Mouse (Mus musculus) ES-E14 (cell line): ENCODE results near the gene Itpr2. TPM values are rescaled to one million over a fixed set of nuclear protein-coding genes. Genes with fewer than 3 reads are reported as not detected.

Experiments used
- DNase-seq: peaks from one replicate; pipeline ENCODE4 v3.0.0-alpha.2; 2013; ENCODE audit warnings: low read depth, low spot score
- H3K27ac ChIP-seq: 2 replicates; pipeline ENCODE4 v1.5.1; 2012; ENCODE audit warnings: low read depth, mild to moderate bottlenecking, low read length, moderate library complexity, mixed read lengths; ENCODE audit not compliant: poor library complexity, insufficient read depth, severe bottlenecking
- H3K36me3 ChIP-seq: 2 replicates; pipeline ENCODE4 v1.6.1; 2012; ENCODE audit warnings: mild to moderate bottlenecking, low read length, moderate library complexity, mixed read lengths; ENCODE audit not compliant: control insufficient read depth, poor library complexity, insufficient read depth, severe bottlenecking
- H3K4me1 ChIP-seq, 2 experiments: fragments of 150-350 bp in 1 of 2; sonication (generic) in 1 of 2; 2 replicates each; pipeline ENCODE4 v1.6.1; 2012; ENCODE audit warnings: low read length in 2 of 2, mild to moderate bottlenecking in 1 of 2, mixed read lengths in 1 of 2; ENCODE audit not compliant: control insufficient read depth in 2 of 2, insufficient read depth in 2 of 2, poor library complexity in 1 of 2
- H3K4me3 ChIP-seq, 2 experiments: fragments of 150-350 bp in 1 of 2; sonication (generic) in 1 of 2; 2 replicates each; pipeline ENCODE4 v1.5.1; 2012; ENCODE audit warnings: low read length in 2 of 2, low read depth in 1 of 2, mild to moderate bottlenecking in 1 of 2, mixed read lengths in 1 of 2; ENCODE audit not compliant: insufficient read depth in 1 of 2, poor library complexity in 1 of 2, severe bottlenecking in 1 of 2
- H3K9ac ChIP-seq: 2 replicates; pipeline ENCODE4 v1.6.1; 2012; ENCODE audit warnings: low read depth, mild to moderate bottlenecking, low read length, mixed read lengths; ENCODE audit not compliant: poor library complexity, insufficient read depth, severe bottlenecking
- H3K9me3 ChIP-seq: fragments of 150-350 bp; sonication (generic); 2 replicates; pipeline ENCODE4 v1.6.1; 2012; ENCODE audit warnings: low read depth, mild to moderate bottlenecking, low read length; ENCODE audit not compliant: control insufficient read depth, insufficient read depth
- CHD2 ChIP-seq: IDR thresholded peaks from 2 replicates; pipeline ENCODE4 v1.6.1; 2014; ENCODE audit warnings: mild to moderate bottlenecking, low read depth, low read length, inconsistent platforms
- HCFC1 ChIP-seq: IDR thresholded peaks from 2 replicates; pipeline ENCODE4 v1.6.1; 2012; ENCODE audit warnings: low read length, inconsistent platforms, borderline replicate concordance; ENCODE audit not compliant: insufficient read depth
- MAFK ChIP-seq: IDR thresholded peaks from 2 replicates; pipeline ENCODE4 v1.6.1; 2014; ENCODE audit warnings: mild to moderate bottlenecking, low read depth, low read length, inconsistent platforms; ENCODE audit not compliant: insufficient read depth
- ZC3H11A ChIP-seq: IDR thresholded peaks from 2 replicates; pipeline ENCODE4 v1.6.1; 2012; ENCODE audit warnings: low read depth, mild to moderate bottlenecking, inconsistent platforms, low read length, borderline replicate concordance
- ZNF384 ChIP-seq: IDR thresholded peaks from 2 replicates; pipeline ENCODE4 v1.6.1; 2012; ENCODE audit warnings: low read depth, low read length, inconsistent platforms
- in situ Hi-C, 2 experiments: fragments of 600-800 bp; cut with MboI; formaldehyde crosslinking; loops; one replicate each; pipeline ENCODE4 v1.15.1; 2025; ENCODE audit warnings: low sequenced_read_pairs in 2 of 2, inconsistent platforms in 1 of 2; ENCODE audit not compliant: unreplicated experiment in 2 of 2
- total RNA-seq: library from RNA; depleted of rRNA; stranded (reverse); fragments of 300-350 nt; gene quantifications from 2 replicates; pipeline ENCODE4 v1.2.3, GENCODE M21; 2012

Itpr2 gene
- total RNA-seq, 1 experiment: 1.5 TPM

DNA sequence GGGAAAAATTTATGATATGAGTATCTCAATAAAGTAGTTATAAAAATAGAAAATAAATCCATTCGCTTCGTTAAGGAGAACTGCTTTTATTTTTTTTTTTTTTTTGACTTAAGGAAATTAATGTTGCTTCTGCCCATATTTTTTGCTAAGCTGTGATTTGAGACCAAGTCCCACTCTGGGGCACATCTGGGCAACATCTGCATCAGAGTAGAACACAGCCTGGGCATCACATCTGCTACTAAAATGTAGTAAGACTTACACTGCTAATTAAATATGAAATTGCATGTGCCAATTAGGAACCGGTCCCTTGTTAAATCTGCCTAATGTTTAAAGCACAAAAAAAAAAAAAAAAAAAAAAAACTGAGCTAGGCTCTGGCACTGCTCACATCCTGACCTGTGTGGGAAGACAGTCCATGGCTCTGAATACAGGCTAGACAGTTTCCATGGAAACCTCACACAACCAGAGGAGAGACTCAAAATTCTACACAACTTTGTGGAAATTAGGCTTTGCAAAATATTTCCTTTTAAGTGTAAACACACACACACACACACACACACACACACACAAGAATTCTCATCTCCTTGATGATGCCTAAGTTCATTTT is 247.7 kb downstream of the Itpr2 start:
- Histone ChIP-seq H3K27ac (no peak overlapping the region), H3K36me3 (no peaks in the 10 kb centered on the region), H3K4me1 (0 out of 4 replicates have a peak, but pooled peaks cover 2% of the 10 kb centered on the region in 2 experiments), H3K9me3 (no peaks in the 10 kb centered on the region), H3K4me3 (no peak overlapping the region), H3K9ac (no peak overlapping the region)
- TF ChIP-seq ZC3H11A (no peak), MAFK (no peak), HCFC1 (no peak), ZNF384 (no peak), CHD2 (no peak)
- DNase-seq: no peak
- in situ Hi-C loops: no loop called here

DNA sequence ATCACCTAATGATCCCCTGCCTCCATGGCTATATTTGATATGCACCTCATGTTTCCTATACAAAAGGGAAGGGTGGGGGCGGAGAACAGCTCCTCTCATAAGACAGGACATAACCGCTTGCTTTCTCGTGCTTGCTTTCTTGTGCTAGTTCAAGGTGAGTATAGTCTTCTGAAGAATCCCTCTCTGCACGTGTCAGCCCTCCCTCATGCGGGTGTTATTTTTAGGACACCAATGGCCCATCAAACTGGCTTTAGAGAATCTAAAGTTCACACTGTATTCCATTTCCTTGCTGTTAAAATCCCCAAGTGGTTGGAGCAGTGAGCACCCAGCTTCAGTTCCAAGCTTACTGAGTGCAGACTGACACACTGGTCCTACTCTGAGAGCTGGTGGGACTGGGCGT is 252.9 kb downstream of the Itpr2 start:
- H3K36me3 ChIP-seq: no peaks in the 10 kb centered on the region
- TF ChIP-seq CHD2 (no peak), ZNF384 (no peak), MAFK (no peak), HCFC1 (no peak), ZC3H11A (no peak)
- H3K9me3 ChIP-seq: no peaks in the 10 kb centered on the region
- no peak overlapping the region for H3K4me3 ChIP-seq
- H3K27ac ChIP-seq: no peak overlapping the region
- H3K4me1 ChIP-seq: 0 out of 4 replicates have a peak, but pooled peaks cover 0 to 2% of the 10 kb centered on the region in 2 experiments
- in situ Hi-C loops: no loop called here
- H3K9ac ChIP-seq: no peak overlapping the region
- DNase-seq: no peak

DNA sequence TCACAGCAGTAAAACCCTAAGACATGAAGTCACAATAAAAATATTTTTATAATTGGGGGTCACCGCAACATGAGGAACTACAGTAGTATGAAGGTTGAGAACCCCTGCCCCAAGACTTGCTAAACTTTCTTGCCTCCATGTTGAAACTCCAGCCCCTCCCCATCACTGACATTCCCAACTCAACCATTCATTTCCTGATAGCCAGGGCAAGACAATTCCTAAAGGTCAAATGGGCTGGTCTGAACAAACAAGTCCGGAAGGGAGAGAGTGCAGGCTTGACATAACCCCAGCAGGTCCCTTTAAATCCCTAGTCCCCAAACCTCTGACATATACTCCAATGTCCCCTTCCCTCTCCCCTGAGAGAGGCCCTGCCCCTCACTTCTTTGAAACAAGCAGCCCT is 253.7 kb downstream of the Itpr2 start:
- in situ Hi-C loops: no loop called here
- Histone ChIP-seq H3K9me3 (no peaks in the 10 kb centered on the region), H3K4me1 (0 out of 4 replicates have a peak, but pooled peaks cover 0 to 2% of the 10 kb centered on the region in 2 experiments), H3K9ac (no peak overlapping the region), H3K27ac (no peak overlapping the region), H3K4me3 (no peak overlapping the region), H3K36me3 (no peaks in the 10 kb centered on the region)
- TF ChIP-seq CHD2: no peak
- no peak for TF ChIP-seq HCFC1
- TF ChIP-seq MAFK: no peak
- TF ChIP-seq ZNF384: no peak
- TF ChIP-seq ZC3H11A: 0 out of 2 replicates have a peak, but pooled peaks have one; percentile 7
- DNase-seq: no peak

DNA sequence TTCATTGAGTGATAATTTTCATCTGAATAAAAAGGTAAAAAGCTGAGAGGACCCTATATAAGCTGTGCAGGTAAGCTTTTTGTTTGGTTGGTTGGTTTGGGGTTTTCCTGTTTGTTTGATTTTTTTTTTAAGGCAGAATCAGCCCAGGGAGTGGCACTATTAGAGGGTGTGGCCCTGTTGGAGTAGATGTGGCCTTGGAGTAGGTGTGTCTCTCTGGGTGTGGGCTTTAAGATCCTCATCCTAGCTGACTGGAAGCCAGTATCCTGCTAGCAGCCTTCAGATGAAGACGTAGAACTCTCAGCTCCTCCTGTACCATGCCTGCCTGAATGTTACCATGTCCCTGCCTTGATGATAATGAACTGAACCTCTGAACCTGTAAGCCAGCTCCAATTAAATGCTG is 254.1 kb downstream of the Itpr2 start:
- H3K36me3 ChIP-seq: no peaks in the 10 kb centered on the region
- no peak overlapping the region for H3K4me3 ChIP-seq
- TF ChIP-seq ZC3H11A: no peak
- TF ChIP-seq ZNF384: no peak
- no peak for TF ChIP-seq CHD2
- TF ChIP-seq MAFK: no peak
- TF ChIP-seq HCFC1: no peak
- in situ Hi-C loops: no loop called here
- no peak for DNase-seq
- H3K9ac ChIP-seq: no peak overlapping the region
- no peaks in the 10 kb centered on the region for H3K9me3 ChIP-seq
- no peak overlapping the region for H3K27ac ChIP-seq
- H3K4me1 ChIP-seq: 0 out of 4 replicates have a peak, but pooled peaks cover 0 to 2% of the 10 kb centered on the region in 2 experiments

DNA sequence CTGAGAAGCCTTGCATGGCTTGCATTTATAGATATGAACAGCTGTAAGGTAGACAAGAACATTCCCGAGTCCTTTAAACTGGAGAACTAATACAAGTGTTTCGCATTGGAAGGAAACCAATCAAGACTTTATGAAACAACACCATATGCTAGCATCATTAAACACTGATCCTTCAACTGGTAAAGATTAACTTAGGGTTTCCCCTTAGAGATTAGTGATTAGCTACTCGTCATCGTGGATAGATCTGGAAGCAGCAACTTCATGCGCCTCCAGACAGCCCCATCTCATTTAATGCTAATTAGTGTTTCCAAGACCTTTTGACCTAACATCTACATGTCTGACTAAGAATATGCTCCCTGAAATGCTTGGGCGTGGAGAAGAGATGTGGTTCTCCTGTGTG is 255.7 kb downstream of the Itpr2 start:
- Histone ChIP-seq H3K4me1 (0 out of 4 replicates have a peak, but pooled peaks cover 0 to 2% of the 10 kb centered on the region in 2 experiments), H3K4me3 (no peak overlapping the region), H3K27ac (no peak overlapping the region), H3K36me3 (no peaks in the 10 kb centered on the region), H3K9me3 (no peaks in the 10 kb centered on the region), H3K9ac (no peak overlapping the region)
- DNase-seq: no peak
- TF ChIP-seq HCFC1: no peak
- TF ChIP-seq MAFK: no peak
- no peak for TF ChIP-seq ZC3H11A
- no peak for TF ChIP-seq ZNF384
- TF ChIP-seq CHD2: no peak
- in situ Hi-C loops: no loop called here
